Mouse (Mus musculus) liver, embryonic 14.5 days (tissue): ENCODE results near the gene Hoxd4.

Experiments used
- CTCF ChIP-seq: IDR thresholded peaks from 2 replicates; pipeline ENCODE4 v1.5.1; 2016; ENCODE audit warnings: antibody characterized with exemption, low read depth, control low read depth
- EP300 ChIP-seq: IDR thresholded peaks from 2 replicates; pipeline ENCODE4 v1.6.1; 2016; ENCODE audit warnings: antibody characterized with exemption, low read depth

GRCm38 (mm10) chr2:74732513-74733316 lies 21.0 kb downstream of the Hoxd4 start:
- TF ChIP-seq CTCF (no peak), EP300 (no peak)
